Mouse (Mus musculus) Patski (cell line): ENCODE data around the gene Urgcp. TPM values are rescaled to one million over a fixed set of nuclear protein-coding genes. Genes with fewer than 3 reads are reported as not detected.

ENCODE experiments used
- ATAC-seq: fragments of 100-300 bp; one replicate; pipeline ENCODE4 v1.8.0; 2021
- CTCF ChIA-PET: fragments of 350-600 bp; sonication (Branson Sonifier 250); formaldehyde crosslinking; loops from one replicate; lab custom pipeline; 2022; ENCODE audit warnings: inconsistent platforms; lab: Charles Lee
- POLR2A ChIA-PET: fragments of 350-600 bp; sonication (Branson Sonifier 250); formaldehyde crosslinking; loops from one replicate; lab custom pipeline; 2022; ENCODE audit warnings: antibody characterized with exemption, inconsistent platforms; lab: Charles Lee
- DNase-seq: peaks from one replicate; pipeline ENCODE4 v3.0.0-alpha.2; 2011; ENCODE audit warnings: low read depth, low spot score
- H3K27me3 ChIP-seq: fragments of 371-371 bp; one replicate; pipeline ENCODE4 v1.5.1; 2021
- CTCF ChIP-seq: fragments of 100-300 bp; IDR thresholded peaks from one replicate; pipeline ENCODE4 v1.5.1; 2021
- in situ Hi-C: fragments of 300-500 bp; cut with MboI; formaldehyde crosslinking; loops from 3 replicates; pipeline ENCODE4 v1.11.1; 2018; ENCODE audit warnings: low pct_unique_long_range_greater_than_20kb, mixed read lengths
- polyA plus RNA-seq: library from polyadenylated mRNA; unstranded; gene quantifications from one replicate; pipeline ENCODE4 v1.2.3, GENCODE M21; 2021

Urgcp gene
- polyA plus RNA-seq, 1 experiment from 2014 or later = 25.5 TPM

GRCm38 (mm10) chr11:5799621-5800490 lies 37.7 kb upstream of the Urgcp start:
- no peaks in the 10 kb centered on the region for H3K27me3 ChIP-seq
- in situ Hi-C loops = no loop called here
- ChIA-PET CTCF (no interaction called here), POLR2A (no interaction called here)
- DNase-seq = no peak
- no peak for TF ChIP-seq CTCF
- no peak for ATAC-seq

GRCm38 (mm10) chr11:5797928-5798327 lies 35.8 kb upstream of the Urgcp start:
- no peaks in the 10 kb centered on the region for H3K27me3 ChIP-seq
- DNase-seq (no peak), ATAC-seq (no peak)
- in situ Hi-C loops = no loop called here
- TF ChIP-seq CTCF = no peak
- ChIA-PET POLR2A (no interaction called here), CTCF (interaction anchor here (1.0 kb wide), 1 partner anchor 88 kb away, joined by 3 read pairs; no protein-coding TSS in a partner anchor)

DNA sequence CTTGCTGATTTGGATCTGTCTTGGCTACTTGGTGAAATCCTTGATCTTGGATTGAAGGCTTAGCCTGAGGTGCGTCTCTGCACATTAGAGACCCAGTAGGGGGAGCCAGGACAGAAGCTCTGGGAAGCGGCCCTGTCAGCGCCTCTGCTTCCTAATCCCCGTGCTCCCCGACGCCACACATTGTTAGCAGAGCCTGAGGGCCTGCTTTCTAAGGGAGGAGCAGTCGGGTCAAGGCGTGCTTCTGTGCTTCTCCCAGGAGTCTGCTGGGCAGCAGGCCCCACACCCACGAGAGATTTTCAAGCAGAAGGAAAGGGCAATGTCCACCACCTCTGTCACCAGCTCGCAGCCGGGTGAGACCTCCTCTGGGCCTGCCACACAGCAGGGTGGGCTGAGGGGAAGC lies 35.2 kb upstream of the Urgcp start:
- in situ Hi-C loops = no loop called here
- TF ChIP-seq CTCF = no peak
- no peak for ATAC-seq
- no peaks in the 10 kb centered on the region for H3K27me3 ChIP-seq
- ChIA-PET POLR2A (interaction anchor here (1.0 kb wide), 1 partner anchor 10 kb away, joined by 3 read pairs; no protein-coding TSS in a partner anchor), CTCF (no interaction called here)
- DNase-seq = no peak

DNA sequence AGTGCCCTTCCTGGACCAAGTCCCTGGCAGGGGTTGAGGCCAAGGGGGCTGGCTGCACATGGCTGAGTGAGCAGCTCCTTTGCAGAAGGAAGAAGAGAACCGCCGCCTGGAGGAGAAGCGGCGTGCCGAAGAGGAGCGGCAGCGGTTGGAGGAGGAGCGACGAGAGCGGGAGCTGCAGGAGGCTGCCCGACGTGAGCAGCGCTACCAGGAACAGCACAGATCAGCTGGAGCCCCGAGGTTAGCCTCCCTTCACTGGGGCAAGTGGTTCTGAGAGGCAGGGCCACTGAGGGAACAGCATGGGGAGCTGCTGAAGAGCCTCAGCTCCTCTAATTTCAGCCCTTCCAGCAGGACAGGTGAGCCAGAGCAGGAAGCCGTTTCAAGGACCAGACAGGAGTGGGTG lies 34.8 kb upstream of the Urgcp start:
- TF ChIP-seq CTCF = no peak
- DNase-seq = no peak
- ATAC-seq = no peak
- CTCF ChIA-PET = no interaction called here
- POLR2A ChIA-PET = interaction anchor here (1.0 to 1.7 kb wide), 2 partner anchors 9 to 39 kb away, joined by 3 to 11 read pairs; no protein-coding TSS in a partner anchor
- no peaks in the 10 kb centered on the region for H3K27me3 ChIP-seq
- in situ Hi-C loops = no loop called here

DNA sequence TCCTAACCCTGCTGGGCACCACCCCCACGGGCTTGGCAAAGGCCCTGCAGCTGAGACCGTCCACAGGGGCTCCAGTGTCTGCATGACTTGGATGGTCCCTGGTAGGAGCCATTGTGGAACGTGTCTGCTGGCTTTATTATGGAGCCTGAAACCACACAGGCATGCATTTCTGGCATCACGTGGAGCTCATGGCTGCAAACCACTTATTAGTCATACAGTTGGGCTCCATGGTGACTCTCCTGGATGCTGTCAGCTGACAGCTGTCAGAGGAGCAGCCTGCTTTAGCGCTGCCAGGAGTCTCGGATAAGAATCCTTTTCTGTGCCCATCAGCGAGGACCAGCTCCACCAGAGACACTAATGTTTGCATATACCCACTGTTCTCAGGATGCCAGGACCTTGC lies 33.5 kb upstream of the Urgcp start:
- TF ChIP-seq CTCF = no peak
- in situ Hi-C loops = no loop called here
- DNase-seq = peak; percentile 54
- ChIA-PET CTCF (interaction anchor here (1.0 kb wide), 1 partner anchor 91 kb away, joined by 3 read pairs; no protein-coding TSS in a partner anchor), POLR2A (interaction anchor here (1.7 kb wide), 1 partner anchor 41 kb away, joined by 11 read pairs; no protein-coding TSS in a partner anchor)
- peak; percentile 19 for ATAC-seq
- H3K27me3 ChIP-seq = no peaks in the 10 kb centered on the region

DNA sequence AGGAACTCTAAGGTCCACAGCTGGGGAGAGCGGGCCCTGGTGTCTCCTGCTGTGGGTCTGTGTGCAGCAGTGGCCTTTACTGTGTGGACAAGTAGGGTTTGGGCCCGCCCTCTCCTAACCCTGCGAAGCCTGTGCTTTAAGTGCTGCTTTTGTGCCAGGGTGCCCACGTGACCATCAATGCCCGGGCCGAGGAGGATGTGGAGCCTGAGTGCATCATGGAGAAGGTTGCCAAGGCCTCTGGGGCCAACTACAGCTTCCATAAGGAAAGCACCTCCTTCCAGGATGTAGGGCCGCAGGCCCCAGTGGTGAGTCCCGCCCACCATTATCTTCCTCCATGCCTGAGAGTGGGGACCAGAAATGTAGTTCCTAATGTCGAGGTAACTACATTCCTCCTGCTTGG lies 33.1 kb upstream of the Urgcp start:
- TF ChIP-seq CTCF = no peak
- no peaks in the 10 kb centered on the region for H3K27me3 ChIP-seq
- no peak for ATAC-seq
- in situ Hi-C loops = no loop called here
- DNase-seq = no peak
- ChIA-PET CTCF (interaction anchor here (1.0 kb wide), 1 partner anchor 91 kb away, joined by 3 read pairs; no protein-coding TSS in a partner anchor), POLR2A (interaction anchor here (1.7 kb wide), 1 partner anchor 41 kb away, joined by 11 read pairs; no protein-coding TSS in a partner anchor)

DNA sequence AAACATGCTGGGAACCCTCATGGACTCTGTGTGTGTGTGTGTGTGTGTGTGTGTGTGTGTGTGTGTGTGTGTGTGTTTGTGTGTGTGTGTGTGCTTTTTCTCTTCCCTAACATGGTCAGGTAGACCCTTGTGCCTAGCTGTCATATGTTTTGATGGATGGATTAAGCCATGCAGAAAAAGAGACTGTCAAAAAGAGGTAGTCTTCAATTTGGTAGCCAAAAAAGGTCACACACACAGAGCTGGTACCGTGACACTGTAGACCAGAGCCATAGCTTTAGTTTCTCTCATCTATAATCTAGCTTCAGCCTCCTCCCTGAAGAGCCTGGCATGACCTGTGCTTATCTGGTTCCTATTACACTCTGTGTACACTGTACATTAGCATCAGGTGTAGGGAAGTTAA lies 28.3 kb upstream of the Urgcp start:
- DNase-seq = no peak
- no peak for ATAC-seq
- H3K27me3 ChIP-seq = no peaks in the 10 kb centered on the region
- TF ChIP-seq CTCF = no peak
- ChIA-PET CTCF (interaction anchor here (1.1 to 1.8 kb wide), 3 partner anchors 13 to 122 kb away, joined by 3 to 6 read pairs (median 3); partner anchors contain the start of gene Pgam2), POLR2A (no interaction called here)
- in situ Hi-C loops = no loop called here

- TF ChIP-seq CTCF = no peak
- no peaks in the 10 kb centered on the region for H3K27me3 ChIP-seq
- CTCF ChIA-PET = interaction anchor here (1.1 to 2.5 kb wide), 5 partner anchors 13 to 123 kb away, joined by 3 to 7 read pairs (median 3); partner anchors contain the start of gene Pgam2
- no peak for ATAC-seq
- POLR2A ChIA-PET = no interaction called here
- DNase-seq = no peak
- in situ Hi-C loops = loop anchor here (5.0 to 10.0 kb wide), 2 partner anchors 102 to 305 kb away; no protein-coding TSS in a partner anchor
These were observed 27.7 kb upstream of the Urgcp start for GRCm38 (mm10) chr11:5789754-5790333.

- in situ Hi-C loops = loop anchor here (5.0 to 10.0 kb wide), 2 partner anchors 103 to 304 kb away; no protein-coding TSS in a partner anchor
- POLR2A ChIA-PET = no interaction called here
- no peak for DNase-seq
- CTCF ChIA-PET = interaction anchor here (1.0 to 2.5 kb wide), 8 partner anchors 14 to 124 kb away, joined by 3 to 7 read pairs (median 3); partner anchors contain the start of gene Pgam2
- no peaks in the 10 kb centered on the region for H3K27me3 ChIP-seq
- ATAC-seq = no peak
- no peak for TF ChIP-seq CTCF
These were observed 27.0 kb upstream of the Urgcp start for GRCm38 (mm10) chr11:5789071-5789753.
